Mouse (Mus musculus) embryonic facial prominence, embryonic 11.5 days (tissue): Measurements from ENCODE around the gene Olig3. TPM values are rescaled to one million over a fixed set of nuclear protein-coding genes. Genes with fewer than 3 reads are reported as not detected.

ENCODE experiments used
- ATAC-seq: fragments of 200-750 bp; cut with Nextera tagmentation; replicated peaks from 2 replicates; pipeline ENCODE4 v1.8.0; 2017; ENCODE audit warnings: low read depth; ENCODE audit not compliant: insufficient number of reproducible peaks, low FRiP score, low TSS enrichment
- DNase-seq: peaks from one replicate; pipeline ENCODE4 v3.0.0-alpha.2; 2015; ENCODE audit warnings: low spot score
- H3K27ac ChIP-seq: fragments of 300-500 bp; sonication (generic); replicated peaks from 2 replicates; pipeline ENCODE4 v1.5.1; 2014; ENCODE audit warnings: mild to moderate bottlenecking, low read depth, low read length, control low read depth
- H3K27me3 ChIP-seq: fragments of 300-500 bp; sonication (generic); 2 replicates; pipeline ENCODE4 v1.6.1; 2014; ENCODE audit warnings: mild to moderate bottlenecking, low read length, moderate library complexity, mixed read lengths; ENCODE audit not compliant: control insufficient read depth, insufficient read depth
- H3K36me3 ChIP-seq: fragments of 300-500 bp; sonication (generic); replicated peaks from 2 replicates; pipeline ENCODE4 v1.6.1; 2014; ENCODE audit warnings: low read depth, mild to moderate bottlenecking, low read length, moderate library complexity, mixed read lengths; ENCODE audit not compliant: control insufficient read depth, insufficient read depth
- H3K4me1 ChIP-seq: fragments of 300-500 bp; sonication (generic); 2 replicates; pipeline ENCODE4 v1.6.1; 2014; ENCODE audit warnings: low read length, mixed read lengths; ENCODE audit not compliant: control insufficient read depth, insufficient read depth
- H3K4me2 ChIP-seq: fragments of 300-500 bp; sonication (generic); 2 replicates; pipeline ENCODE4 v1.6.1; 2014; ENCODE audit warnings: low read depth, mild to moderate bottlenecking, control low read depth, low read length, moderate library complexity
- H3K4me3 ChIP-seq: fragments of 300-500 bp; sonication (generic); 2 replicates; pipeline ENCODE4 v1.5.1; 2014; ENCODE audit warnings: low read depth, low read length, control low read depth
- H3K9ac ChIP-seq: fragments of 300-500 bp; sonication (generic); replicated peaks from 2 replicates; pipeline ENCODE4 v1.6.1; 2014; ENCODE audit warnings: mild to moderate bottlenecking, control low read depth, low read length
- H3K9me3 ChIP-seq: fragments of 300-500 bp; sonication (generic); replicated peaks from 2 replicates; pipeline ENCODE4 v1.6.1; 2016; ENCODE audit warnings: mild to moderate bottlenecking, low read length, inconsistent platforms, mixed read lengths; ENCODE audit not compliant: control insufficient read depth
- WGBS: fragments of 180-500 bp; shearing (Covaris S2); extraction: QIAGEN DNeasy Blood & Tissue Kit; methylation state at CpG from one replicate; pipeline ENCODE4 v1.1.7; 2014; 5-methylcytosine and 5-hydroxymethylcytosine counted together
- polyA plus RNA-seq: library from polyadenylated mRNA; unstranded; fragments of >200 nt; fragmentation: Nextera tagmentation; extraction: Ambion mirVana; gene quantifications from 2 replicates; pipeline ENCODE4 v1.2.1, GENCODE M21; 2014

Gene Olig3
- 1.4 and 2.0 TPM in 2 replicates for polyA plus RNA-seq

GRCm38 (mm10) chr10:19356071-19356583 is at the start of gene Olig3:
Olig3 (plus strand) TSS chr10:19356533.
- DNase-seq (no peak), ATAC-seq (no peak)
- Histone ChIP-seq H3K9ac (no peak within 1 kb of the TSS), H3K4me1 (peaks cover 4% of the 10 kb centered on the region; the same call in 1 of the 2 replicates), H3K27ac (no peak within 1 kb of the TSS), H3K27me3 (peaks cover 68% of the 10 kb centered on the region), H3K4me2 (no peak within 1 kb of the TSS), H3K36me3 (no peaks in the 10 kb centered on the region), H3K9me3 (no peaks in the 10 kb centered on the region), H3K4me3 (no peak within 1 kb of the TSS)
- WGBS: 1% methylated on average over 9 of the region's 9 CpGs

GRCm38 (mm10) chr10:19309681-19310395 is 46.5 kb upstream of the Olig3 start:
- Histone ChIP-seq H3K9me3 (no peaks in the 10 kb centered on the region), H3K27me3 (no peaks in the 10 kb centered on the region), H3K9ac (no peak overlapping the region), H3K4me1 (no peaks in the 10 kb centered on the region), H3K4me2 (no peak overlapping the region), H3K4me3 (no peak overlapping the region), H3K36me3 (no peaks in the 10 kb centered on the region), H3K27ac (no peak overlapping the region)
- peak; percentile 38 for DNase-seq
- peak; percentile 89 for ATAC-seq
- 30% methylated on average over 5 of the region's 5 CpGs for WGBS

- no peak overlapping the region for H3K4me3 ChIP-seq
- no peak overlapping the region for H3K9ac ChIP-seq
Observed at GRCm38 (mm10) chr10:19310471-19310870, 45.9 kb upstream of the Olig3 start.

GRCm38 (mm10) chr10:19317962-19318812 is 38.1 kb upstream of the Olig3 start:
- WGBS: 82% methylated on average over 19 of the region's 19 CpGs
- H3K9me3 ChIP-seq: no peaks in the 10 kb centered on the region
- ATAC-seq: no peak
- no peak overlapping the region for H3K27ac ChIP-seq
- no peak overlapping the region for H3K4me3 ChIP-seq
- H3K4me2 ChIP-seq: no peak overlapping the region
- no peaks in the 10 kb centered on the region for H3K27me3 ChIP-seq
- H3K9ac ChIP-seq: no peak overlapping the region
- DNase-seq: no peak
- H3K4me1 ChIP-seq: no peaks in the 10 kb centered on the region
- H3K36me3 ChIP-seq: no peaks in the 10 kb centered on the region

More at GRCm38 (mm10) chr10:19310471-19310870, 45.9 kb upstream of the Olig3 start:
- ATAC-seq: no peak
- WGBS: 43% methylated on average over 5 of the region's 5 CpGs
- no peak for DNase-seq
- H3K36me3 ChIP-seq: no peaks in the 10 kb centered on the region
- H3K4me1 ChIP-seq: no peaks in the 10 kb centered on the region
- H3K4me2 ChIP-seq: no peak overlapping the region
- no peak overlapping the region for H3K27ac ChIP-seq
- H3K27me3 ChIP-seq: no peaks in the 10 kb centered on the region
- no peaks in the 10 kb centered on the region for H3K9me3 ChIP-seq

- Histone ChIP-seq H3K9me3 (no peaks in the 10 kb centered on the region), H3K4me2 (no peak overlapping the region), H3K27ac (no peak overlapping the region), H3K4me1 (no peaks in the 10 kb centered on the region), H3K9ac (no peak overlapping the region), H3K4me3 (no peak overlapping the region), H3K36me3 (no peaks in the 10 kb centered on the region), H3K27me3 (no peaks in the 10 kb centered on the region)
- no peak for DNase-seq
- ATAC-seq: no peak
- WGBS: 78% methylated on average over 2 of the region's 2 CpGs
Observed at GRCm38 (mm10) chr10:19321781-19322180, 34.6 kb upstream of the Olig3 start.

GRCm38 (mm10) chr10:19329191-19329777 is 27.0 kb upstream of the Olig3 start:
- Histone ChIP-seq H3K36me3 (no peaks in the 10 kb centered on the region), H3K9ac (no peak overlapping the region), H3K27ac (no peak overlapping the region), H3K4me2 (no peak overlapping the region), H3K27me3 (no peaks in the 10 kb centered on the region), H3K9me3 (no peaks in the 10 kb centered on the region), H3K4me1 (no peaks in the 10 kb centered on the region), H3K4me3 (no peak overlapping the region)
- peak; percentile 9 for DNase-seq
- 20% methylated on average over 3 of the region's 3 CpGs for WGBS
- ATAC-seq: no peak

- 70% methylated on average over 1 of the region's 1 CpGs for WGBS
Observed at GRCm38 (mm10) chr10:19333425-19333824, 22.9 kb upstream of the Olig3 start.

More at GRCm38 (mm10) chr10:19333425-19333824, 22.9 kb upstream of the Olig3 start:
- H3K4me2 ChIP-seq: no peak overlapping the region
- no peak overlapping the region for H3K27ac ChIP-seq
- H3K27me3 ChIP-seq: no peaks in the 10 kb centered on the region
- no peaks in the 10 kb centered on the region for H3K4me1 ChIP-seq
- DNase-seq (no peak), ATAC-seq (no peak)
- H3K36me3 ChIP-seq: no peaks in the 10 kb centered on the region
- H3K4me3 ChIP-seq: no peak overlapping the region
- H3K9me3 ChIP-seq: no peaks in the 10 kb centered on the region
- H3K9ac ChIP-seq: no peak overlapping the region
